Mouse (Mus musculus) testis, postnatal 10 days (tissue): ENCODE data around the gene Arfgef3.
"Not testable (repeated sequence)": the region's sequence is repeated elsewhere in the genome, so short reads cannot be mapped to it uniquely, and the experiment has no call there.

Experiments used
- DNase-seq: peaks from one replicate; pipeline ENCODE4 v3.0.0; 2021; ENCODE audit warnings: low spot score

Gene Arfgef3

DNA sequence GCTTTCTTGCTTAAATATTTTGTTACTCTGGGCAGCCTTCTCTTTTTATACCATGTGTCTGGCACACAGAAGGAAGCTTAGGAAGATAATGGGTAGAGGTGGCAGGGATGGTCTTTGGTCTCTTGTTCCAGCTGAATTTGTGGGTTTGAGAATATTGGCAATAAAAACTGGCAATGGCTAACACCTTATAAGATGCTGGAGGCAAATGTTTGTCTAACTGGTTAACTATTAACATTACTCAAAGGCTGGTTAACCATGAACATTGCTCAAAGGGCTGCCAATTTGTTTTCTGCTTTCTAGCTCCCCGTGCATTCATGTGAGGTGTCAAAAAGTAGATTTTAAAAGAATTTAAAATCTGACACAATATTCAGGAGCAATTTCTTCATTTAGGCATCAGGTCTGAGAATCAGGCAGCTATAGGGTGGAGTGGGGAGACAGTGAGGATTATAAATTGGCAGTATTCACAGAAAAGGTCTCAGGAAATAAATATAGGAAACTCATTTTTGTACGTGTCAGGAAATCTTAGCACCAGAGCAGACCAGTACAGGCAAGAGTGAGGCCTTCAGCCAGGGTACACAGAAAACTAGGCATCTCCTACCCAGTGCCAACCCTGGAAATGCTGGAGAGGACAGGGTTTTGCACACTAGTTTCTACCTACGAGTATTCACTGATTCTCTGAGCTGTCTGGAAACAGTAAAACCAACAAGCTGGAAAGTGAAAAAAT, 62.9 kb downstream of the Arfgef3 start:
- DNase-seq: no peak

DNA sequence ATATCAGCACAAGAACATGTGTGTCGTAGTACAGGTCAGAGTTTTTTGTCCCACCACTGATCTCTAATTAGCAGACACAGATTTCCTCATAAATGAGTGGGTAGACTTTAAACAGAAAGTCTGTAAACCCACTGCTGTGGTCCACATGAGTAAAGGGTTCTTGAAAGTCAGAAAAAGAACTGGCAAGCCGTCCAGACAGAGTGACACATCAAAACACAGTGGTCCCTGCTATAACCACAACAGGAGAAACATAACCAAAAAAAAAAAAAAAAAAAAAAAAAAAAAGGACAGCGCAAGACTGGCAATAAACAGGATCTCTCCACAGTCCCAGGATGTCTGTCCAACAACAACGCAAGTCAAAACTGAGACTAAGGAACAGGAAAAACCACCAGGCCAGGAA, 64.9 kb downstream of the Arfgef3 start:
- DNase-seq: no peak

DNA sequence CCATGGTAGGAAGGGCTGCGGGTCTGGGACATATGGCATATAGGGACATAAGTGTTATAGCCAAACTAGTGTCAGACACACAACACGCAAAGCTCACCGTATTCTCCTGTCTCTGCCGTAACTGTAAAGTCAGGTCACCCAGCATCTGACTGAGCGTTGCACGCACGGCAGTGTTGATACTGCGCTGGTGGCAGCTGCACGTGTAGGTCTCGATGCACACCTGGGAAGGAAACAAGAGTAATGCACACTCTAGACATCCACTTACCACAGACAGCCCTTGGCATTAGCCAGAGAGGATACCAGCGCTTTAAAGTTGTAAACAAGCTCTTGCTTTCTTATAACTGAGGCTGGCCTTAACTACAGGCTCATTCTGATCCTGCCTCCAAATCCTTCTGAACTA, 79.0 kb downstream of the Arfgef3 start:
- no peak for DNase-seq

DNA sequence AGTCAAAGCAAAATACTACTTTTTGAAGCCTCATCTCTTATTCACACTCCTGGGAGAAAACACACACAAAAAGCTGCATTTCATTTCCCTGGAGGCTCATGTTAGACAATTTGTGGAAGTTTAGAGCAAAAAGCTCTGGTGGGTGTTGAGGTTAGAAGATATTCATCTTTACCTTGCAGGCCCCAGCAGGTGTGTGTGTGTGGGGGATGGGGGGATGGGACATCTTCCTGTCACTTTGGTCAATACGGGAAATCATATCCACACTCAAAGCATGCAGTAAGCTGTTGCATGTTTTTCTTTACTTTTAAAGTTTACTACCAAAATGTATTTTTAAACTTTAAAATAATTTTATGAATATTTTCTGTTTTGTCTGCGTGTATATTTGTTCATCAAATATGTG, 79.7 kb downstream of the Arfgef3 start:
- DNase-seq: no peak

DNA sequence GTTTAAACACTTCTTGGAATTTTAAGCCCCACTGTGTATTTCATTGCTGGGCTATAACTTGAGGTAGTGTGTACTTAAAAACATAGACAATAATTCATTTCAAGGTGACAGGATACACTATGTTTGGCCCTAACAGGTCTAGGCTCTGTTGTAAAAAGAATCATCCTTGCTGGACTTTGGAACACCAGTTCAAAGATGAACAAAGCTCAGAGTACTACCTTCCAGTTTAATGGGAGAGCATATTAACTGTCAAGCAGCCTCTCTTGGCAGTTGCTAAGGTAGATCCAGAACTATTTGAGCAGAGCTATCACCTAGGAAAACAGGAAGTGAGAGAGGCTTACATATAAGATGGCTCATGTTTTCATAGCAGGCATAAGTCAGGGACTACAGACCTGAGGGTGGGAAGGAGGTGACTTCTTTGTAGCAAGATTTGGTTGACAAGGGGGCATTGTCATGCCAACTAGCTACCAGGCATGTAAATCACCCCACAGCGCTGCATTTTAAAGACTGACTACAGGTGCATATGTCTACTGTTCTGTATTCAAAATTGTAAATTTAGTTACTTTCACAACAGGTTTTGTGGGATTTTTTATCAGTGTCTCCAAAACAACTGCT, 82.0 kb downstream of the Arfgef3 start:
- no peak for DNase-seq

DNA sequence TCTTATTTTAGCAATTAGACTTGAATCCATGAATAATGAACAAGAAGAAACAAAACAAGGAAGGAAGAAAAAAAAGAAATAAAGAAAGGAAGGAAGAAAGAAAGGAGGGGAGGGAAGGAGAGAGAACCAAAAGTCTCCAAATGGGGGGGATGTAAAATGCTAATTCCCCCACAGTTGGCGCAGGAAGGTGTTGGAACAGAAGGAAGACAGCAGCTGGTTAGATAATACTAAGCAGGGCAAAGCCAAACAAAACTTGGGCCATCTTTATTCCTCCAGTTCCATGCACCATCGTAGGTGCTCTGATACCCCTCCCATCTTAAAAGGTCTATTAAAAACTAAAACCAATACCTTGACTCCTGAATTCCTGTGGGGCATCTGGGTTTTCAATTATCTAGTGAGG, 82.8 kb downstream of the Arfgef3 start:
- no peak for DNase-seq

DNA sequence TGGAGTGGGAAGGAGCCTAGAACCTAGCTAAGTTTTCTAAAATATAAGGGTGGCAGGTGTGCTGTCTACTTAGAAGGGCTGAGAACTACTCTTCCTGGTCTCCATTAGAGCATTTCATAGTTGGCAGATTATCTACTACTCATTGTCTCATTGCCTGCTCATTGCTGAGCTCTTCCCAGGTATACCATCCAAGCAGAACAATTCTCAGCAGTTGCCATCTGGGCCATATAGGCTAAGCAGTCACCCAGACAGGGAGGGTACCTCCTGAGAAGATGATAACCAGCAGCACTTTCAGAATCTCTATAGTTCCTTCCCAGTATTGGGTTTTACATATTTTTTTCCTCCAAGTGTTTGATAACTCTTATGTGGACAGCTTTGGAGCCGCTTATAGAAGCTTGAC, 86.2 kb downstream of the Arfgef3 start:
- no peak for DNase-seq

DNA sequence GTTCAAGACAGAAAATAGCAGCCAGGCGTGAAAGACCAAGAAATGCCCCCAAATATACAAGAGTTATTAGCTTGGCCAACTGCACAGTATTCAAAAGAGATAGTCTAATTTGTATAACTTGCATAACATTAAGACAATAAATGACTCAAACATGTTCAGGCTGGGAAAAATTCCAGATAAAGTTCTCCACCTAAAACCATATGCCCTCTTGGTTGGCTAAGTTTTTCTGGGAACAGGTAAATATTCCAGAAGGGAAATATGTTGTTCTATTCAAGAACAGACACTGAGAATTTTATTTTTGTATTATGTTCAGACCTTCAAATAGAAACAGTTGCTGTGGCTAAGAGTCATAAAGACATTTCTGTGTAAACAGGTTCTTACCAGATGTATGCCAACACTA, 96.7 kb downstream of the Arfgef3 start:
- no peak for DNase-seq

DNA sequence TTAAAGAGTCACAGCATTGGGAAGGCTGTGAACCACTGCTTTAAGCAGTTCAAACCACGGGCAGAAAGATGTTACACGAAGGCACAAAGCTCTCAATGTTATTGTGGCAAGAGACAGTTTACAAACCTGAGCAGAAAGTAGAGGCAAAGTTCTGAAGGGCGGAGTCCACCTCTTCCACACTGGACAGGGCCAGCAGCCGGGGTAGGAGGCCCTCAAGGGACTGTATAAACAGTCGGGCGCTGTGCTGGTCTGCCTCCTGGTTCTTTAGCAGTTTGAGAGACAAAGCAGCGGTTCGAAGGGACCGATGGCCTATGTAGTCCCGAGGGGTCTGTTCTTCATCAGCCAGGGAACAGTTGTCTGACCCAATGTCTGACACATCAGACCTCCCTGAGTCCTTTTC, 97.7 kb downstream of the Arfgef3 start:
- DNase-seq: no peak

DNA sequence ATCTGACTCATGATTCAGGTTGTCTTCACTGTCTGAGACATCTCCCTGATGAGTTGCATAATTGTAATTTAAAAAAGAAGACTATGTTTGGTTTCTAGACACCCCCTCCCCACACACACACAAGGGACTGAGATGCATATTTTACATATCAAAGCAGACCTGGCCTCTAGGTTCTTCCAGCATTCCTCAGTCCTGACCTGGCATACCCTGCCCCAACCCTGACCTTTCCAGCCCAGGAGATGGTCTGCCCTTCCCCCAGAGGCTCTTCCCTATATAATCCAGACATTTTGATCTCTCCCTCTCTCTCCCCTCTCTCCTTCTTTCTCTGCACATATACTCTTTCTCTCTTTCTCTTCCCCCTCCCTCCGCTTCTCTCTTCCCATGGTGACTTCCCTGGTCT, 99.4 kb downstream of the Arfgef3 start:
- DNase-seq: no peak

DNA sequence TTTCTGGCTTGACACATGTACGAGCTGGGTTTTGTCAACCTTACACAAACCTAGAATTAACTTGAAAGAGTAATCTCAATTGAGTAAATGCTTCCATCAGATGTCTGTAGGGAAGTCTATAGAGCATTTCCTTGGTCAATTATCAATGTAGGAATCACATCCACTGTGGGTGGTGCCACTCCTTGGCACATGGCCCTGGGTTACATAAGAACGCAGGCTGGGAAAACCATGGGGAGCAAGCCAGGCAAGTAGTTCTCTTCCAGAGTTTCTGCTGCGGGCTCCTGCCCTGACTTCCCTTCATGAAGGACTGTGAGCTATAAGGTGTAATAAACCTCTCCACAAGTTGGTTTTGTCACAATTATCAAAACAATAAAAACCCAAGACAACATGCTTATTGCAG, 100.2 kb downstream of the Arfgef3 start:
- DNase-seq: no peak

DNA sequence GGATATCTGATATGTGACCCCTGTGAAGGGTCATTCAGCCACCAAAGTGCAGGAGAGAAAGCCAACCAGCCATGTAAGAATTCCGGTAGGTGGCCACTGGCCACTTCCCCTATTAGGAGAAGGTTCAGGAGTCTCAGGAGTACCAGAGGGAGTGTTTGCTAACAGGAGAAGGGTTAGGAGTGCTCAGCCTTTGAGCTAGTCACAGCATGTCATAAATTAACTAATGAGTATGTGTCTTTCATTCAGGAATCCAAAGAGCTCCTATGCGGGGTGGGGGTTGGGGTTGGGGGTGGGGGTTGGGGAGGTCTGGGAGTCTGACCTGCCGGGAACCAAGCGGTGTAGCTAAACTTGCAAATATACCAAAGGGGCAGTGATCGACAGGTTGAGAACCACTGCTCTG, 100.9 kb downstream of the Arfgef3 start:
- DNase-seq: no peak

DNA sequence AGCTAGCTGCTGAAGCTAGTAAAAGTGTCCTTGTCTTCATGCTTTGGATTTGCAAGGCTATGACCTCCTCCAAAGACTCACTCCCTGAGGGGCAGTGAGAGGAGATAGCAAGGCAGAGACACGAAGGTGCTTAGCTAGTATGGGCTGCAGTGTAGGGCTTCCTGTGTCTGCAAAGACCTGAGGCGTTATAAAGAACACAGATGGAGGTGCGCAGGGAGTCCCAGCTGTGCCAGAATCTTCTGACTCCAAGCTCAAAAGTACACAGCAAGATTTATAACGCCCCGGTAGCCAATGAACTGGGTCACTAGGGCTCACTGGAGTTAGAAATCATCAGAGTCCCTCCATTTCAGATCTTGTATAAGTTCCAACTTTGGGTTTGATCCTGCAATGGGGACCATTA, 103.2 kb downstream of the Arfgef3 start:
- no peak for DNase-seq

DNA sequence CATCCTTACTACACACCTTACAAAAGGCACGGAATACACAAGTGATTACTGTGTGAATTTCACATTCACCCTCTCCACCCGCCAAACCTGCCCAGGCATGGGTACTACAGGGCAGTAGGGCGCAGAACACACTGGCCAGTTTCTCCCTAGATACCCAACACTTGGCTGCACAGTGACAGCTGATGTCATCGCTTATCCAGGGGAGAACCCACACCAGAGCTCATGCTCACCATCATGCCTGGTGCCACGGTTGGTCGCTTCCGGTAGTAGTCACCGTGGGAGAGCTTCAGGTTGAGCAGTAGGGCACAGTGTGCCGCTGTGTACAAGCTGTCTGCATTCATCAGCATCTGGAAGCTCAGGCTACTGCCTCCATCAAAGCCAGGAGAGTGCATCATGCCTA, 108.3 kb downstream of the Arfgef3 start:
- DNase-seq: no peak

DNA sequence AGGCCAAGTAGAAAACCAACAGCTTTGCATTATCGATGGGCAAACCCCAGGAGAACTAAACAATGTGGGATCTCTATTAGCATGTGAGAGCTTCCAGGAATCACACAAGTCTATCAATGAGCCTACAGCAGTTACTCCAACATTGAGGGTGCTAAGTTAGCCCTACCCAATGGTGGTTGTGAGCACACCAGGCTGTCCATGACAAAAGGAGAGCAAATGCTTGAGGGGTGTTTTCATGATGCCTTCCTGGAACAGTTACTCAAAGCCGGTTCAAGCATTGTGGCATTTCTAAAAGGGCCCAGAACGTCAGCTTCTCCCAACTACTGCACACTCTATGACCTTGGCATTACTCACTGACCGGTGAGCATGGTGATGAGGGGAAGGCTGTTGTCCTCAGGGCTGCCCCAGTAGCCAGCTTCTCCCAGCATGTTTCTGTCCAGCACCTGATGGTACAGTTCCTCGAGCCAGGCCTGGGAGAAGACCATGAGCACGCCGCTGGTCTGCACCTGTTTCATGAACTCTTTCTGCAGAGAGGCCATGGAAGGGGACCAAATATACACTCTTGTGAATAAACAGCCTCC, 109.3 kb downstream of the Arfgef3 start:
- DNase-seq: no peak

DNA sequence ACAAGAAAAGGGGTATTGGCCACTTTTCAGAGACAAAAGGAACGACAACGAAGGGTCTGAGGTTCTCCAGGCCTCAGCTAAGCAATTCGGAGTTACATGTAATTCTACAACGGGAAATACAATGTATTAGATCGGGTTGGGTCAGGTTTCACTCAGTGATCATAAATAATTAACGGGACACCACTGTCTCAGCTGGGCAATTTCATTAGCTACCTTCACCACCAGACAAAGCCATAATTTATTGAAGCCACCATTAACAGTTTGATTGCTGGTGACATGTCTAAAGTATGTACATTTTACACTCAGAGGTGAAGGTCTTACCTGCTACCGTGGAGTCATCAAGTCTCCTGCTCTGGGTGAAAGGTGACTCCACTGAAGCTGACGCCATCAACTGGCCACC, 113.3 kb downstream of the Arfgef3 start:
- DNase-seq: no peak

DNA sequence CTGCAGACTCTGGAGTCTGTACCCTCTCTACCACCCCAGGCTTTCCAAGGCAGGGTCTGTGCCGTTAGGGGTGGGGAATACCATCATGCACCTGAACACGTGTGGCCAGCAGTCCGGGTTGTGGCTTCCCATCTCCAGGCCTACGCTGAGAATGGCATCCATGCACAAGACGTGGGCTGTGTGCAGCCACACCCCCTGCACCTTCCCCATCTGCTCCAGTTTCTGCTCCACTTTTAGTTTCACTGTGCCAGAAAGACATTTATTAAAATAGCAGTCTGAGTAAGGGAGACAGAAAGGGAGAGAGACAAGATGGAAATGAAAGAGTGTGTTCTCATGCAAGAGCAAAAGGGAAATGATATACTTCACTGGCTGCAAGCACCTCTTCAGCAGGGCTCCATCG, 116.2 kb downstream of the Arfgef3 start:
- no peak for DNase-seq

DNA sequence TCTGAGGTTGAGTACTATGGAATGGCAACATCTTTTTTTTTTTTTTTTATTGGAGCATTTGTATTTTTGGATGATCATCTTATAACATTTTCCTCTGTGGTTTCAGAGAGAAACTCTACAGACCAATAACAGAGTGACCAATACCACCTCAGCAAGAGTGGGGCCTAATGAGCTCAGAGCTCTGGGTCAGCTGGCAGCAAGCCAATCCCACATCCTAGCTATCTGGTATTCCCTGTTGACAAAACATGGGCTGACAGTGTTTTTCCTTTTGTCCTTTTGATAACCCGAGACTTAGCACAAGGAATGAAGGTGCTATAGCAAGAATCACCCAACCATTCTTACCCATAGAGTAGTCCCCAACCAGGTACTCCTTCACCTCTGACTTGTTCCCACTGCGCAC, 131.0 kb downstream of the Arfgef3 start:
- no peak for DNase-seq

DNA sequence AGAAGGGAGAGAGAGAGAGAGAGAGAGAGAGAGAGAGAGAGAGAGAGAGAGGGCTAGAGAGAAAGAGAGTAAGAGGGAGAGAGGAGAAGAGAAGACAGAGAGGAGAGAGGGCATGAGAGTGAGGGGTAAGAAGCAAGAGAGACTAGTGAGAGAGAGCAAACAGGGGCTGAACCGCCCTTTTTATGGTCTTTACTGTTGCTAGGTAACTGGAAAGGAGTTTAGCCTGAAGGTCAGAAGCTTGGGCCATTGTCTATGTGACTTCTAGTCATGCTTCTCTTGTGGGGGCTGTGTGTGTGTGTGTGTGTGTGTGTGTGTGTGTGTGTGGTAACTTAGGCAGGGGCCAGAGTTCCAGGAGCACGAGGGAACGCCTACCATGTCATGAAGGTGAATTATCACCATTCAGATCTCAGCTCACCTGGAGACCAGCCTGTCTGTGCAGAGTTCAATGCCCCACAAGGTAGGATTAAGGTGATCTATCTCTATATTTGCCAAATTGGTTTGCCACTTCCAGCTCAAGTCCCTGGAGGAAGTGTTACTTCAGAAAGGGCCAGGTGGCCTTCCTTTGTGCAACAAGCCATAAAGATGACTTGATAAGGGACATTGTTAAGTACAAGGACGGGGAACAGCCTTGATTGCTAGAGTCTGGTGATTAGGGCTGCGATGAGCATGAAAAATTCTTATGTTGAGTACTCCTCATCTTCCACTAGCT, 138.8 kb downstream of the Arfgef3 start:
- DNase-seq: not testable (repeated sequence)

DNA sequence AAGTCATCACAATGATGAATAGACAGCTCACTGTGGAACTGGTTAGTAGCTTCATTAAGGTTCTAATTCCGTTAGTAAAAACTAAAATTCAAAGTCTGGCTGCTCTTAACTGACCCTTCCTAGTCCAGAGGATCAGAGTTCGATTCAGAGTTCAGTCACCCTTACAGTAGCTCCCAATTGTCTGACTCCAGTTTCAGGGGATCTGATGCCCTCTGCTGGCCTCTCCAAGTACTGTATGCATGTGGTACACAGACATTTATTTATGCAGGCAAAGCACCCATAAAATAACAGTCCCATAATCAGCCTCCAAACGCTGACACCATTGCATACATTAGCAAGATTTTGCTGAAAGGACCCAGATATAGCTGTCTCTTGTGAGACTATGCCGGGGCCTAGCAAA, 141.7 kb downstream of the Arfgef3 start:
- peak; percentile 85 for DNase-seq

DNA sequence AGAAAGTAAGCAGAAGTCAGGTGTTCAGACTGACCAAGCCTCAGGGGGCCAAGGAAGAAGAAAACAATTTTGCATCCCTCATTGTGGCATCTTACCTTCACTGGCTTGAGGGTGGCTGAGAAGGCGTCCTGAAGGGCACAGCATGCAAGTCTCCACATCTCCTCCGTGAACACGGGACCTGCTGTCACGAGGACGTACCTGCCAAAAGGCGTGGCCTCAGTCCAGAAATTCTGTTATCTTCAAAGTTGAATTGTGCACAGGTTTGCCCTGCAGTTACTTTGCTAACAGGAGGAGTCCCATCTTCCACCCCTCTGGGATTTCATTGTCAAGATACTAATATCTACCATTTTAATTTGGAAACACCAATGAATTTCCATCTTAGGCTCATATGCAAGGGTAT, 146.1 kb downstream of the Arfgef3 start:
- DNase-seq: no peak

DNA sequence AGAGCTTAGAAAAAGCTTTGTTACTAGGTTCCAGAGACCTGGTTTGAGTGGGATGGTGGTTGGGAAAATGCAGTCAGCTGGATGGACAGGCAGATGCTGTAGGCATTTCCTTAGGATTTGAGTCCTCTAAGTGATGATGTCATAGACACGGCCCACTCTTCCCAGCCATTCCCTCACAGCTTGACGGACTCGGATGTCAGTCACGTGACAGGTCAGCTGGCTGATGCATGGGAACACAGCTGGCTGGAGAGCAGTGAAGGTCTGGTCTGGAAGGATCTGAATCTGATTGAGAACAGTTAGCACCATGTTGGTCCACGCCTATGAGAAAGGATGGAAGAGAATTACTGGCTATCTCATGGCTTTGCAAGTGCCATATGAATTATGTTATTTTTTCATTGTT, 154.3 kb downstream of the Arfgef3 start:
- DNase-seq: no peak

DNA sequence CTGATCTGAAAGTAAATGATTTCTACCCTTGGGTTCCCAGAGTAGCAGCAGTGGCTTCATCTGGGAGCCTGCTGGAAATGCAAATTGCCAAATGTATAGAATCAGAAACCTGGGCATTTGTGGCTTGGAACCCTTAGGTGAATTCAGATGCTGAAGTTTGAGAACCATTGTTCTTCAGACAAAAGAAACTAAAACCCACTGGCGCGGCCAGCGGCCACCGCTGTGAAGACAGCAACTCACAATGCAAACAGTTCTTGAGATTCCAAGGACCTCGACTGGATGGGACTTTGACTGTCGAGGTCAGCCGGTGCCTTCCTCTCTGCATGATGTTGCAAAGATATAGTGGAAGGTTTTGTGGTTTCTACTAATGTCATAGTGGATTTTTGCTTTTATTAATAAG, 159.6 kb downstream of the Arfgef3 start:
- no peak for DNase-seq
